26 mouse cellular contexts compared by ENCODE assay signal in the genomic region with DNA sequence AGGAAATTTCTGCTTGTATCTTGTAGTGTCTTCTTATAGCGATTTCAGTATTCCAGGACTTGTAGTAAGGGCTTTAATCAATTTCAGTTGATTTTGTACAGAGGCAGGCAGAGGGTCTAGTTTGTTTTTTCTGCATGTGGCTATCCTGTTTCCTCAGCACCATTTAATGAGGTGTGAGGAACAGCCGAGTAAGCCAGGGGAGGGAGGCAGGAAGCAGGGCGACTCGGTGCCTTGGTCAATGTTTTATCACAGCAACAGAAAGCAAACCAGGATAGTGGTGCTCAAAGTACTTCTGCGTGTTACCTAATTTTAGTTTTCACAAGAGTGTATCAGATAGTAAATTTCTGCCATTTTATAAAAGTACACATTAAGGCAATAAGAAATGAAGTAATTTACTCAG.
"Had no signal": no experiment of that assay in that cellular context is flagged by ENCODE, and none has a peak within 500 bp of the region (broad histone marks: within the 10 kb centered on the region; RNA-seq: fewer than 3 reads in every experiment).

No protein-coding gene starts in this region.

- H3K27me3 ChIP-seq: heart, embryonic 13.5 days; heart, embryonic 15.5 days; hindbrain, embryonic 13.5 days; hindbrain, embryonic 15.5 days; liver, embryonic 13.5 days; liver, embryonic 15.5 days had no signal

- DNase-seq: gastrocnemius, adult 2 months; gastrocnemius, postnatal 14 days; gastrocnemius, postnatal 36 days; heart, adult 11 months; heart, adult 2 months; heart, postnatal 14 days; heart, postnatal 36 days; kidney, adult 11 months; kidney, adult 2 months; kidney, adult 9 months; kidney, postnatal 14 days; kidney, postnatal 36 days; layer of hippocampus, adult 9-11 months; layer of hippocampus, postnatal 36 days; left cerebral cortex, postnatal 4 days; liver; liver, embryonic 13.5 days had no signal

- H3K4me3 ChIP-seq: gastrocnemius, adult 2 months; heart, adult 2 months; heart, embryonic 13.5 days; heart, embryonic 15.5 days; hindbrain, embryonic 13.5 days; hindbrain, embryonic 15.5 days; liver, embryonic 13.5 days; liver, embryonic 15.5 days had no signal

- ATAC-seq: hindbrain, postnatal 0 days; intestine, embryonic 16.5 days had no signal

- H3K9ac ChIP-seq: heart, embryonic 13.5 days; heart, embryonic 15.5 days; hindbrain, embryonic 13.5 days; hindbrain, embryonic 15.5 days; liver, embryonic 13.5 days; liver, embryonic 15.5 days had no signal

- H3K9me3 ChIP-seq: heart, embryonic 13.5 days; heart, embryonic 15.5 days; hindbrain, embryonic 13.5 days; hindbrain, embryonic 15.5 days; liver, embryonic 13.5 days; liver, embryonic 15.5 days had no signal

- H3K36me3 ChIP-seq: heart, embryonic 13.5 days; heart, embryonic 15.5 days; hindbrain, embryonic 15.5 days; liver, embryonic 13.5 days; liver, embryonic 15.5 days had no signal

- H3K4me1 ChIP-seq: heart, embryonic 15.5 days had no signal

- H3K27ac ChIP-seq: gastrocnemius, adult 2 months; heart, adult 2 months; heart, embryonic 13.5 days; heart, embryonic 15.5 days; hindbrain, embryonic 13.5 days; hindbrain, embryonic 15.5 days; hindbrain, postnatal 0 days; liver, embryonic 13.5 days; liver, embryonic 15.5 days had no signal

- H3K4me2 ChIP-seq: heart, embryonic 11.5 days; heart, embryonic 13.5 days; heart, embryonic 15.5 days; hindbrain, embryonic 13.5 days; hindbrain, embryonic 15.5 days; liver, embryonic 11.5 days; liver, embryonic 13.5 days; liver, embryonic 15.5 days had no signal
